Mouse (Mus musculus): Measurements from ENCODE around the gene Rab44. TPM values are rescaled to one million over a fixed set of nuclear protein-coding genes. Genes with fewer than 3 reads are reported as not detected.

The Rab44 gene
- 0.15 to 1.1 TPM (median 0.50 TPM) in 3 of 4 replicates, not detected in the other for total RNA-seq (2023)

GRCm38 (mm10) chr17:29113591-29114352 lies at the start of gene Rab44:
TSS of gene Rab44 (plus strand) at chr17:29114145.

GRCm38 (mm10) chr17:29090776-29091175 lies 23.2 kb upstream of the Rab44 start, which contains the start of gene Cdkn1a:
TSS of gene Cdkn1a (plus strand) at chr17:29090976.

Other genes starting within 250 kb of the Rab44 start
- 0.23 to 0.57 TPM in 2 of 4 replicates, not detected in the others for gene 4930539E08Rik, start 198.8 kb upstream of the Rab44 start, total RNA-seq (2023)
- gene Pxt1, start 170.3 kb upstream of the Rab44 start, total RNA-seq (2023): not detected in 4 replicates
- gene Kctd20, start 162.2 kb upstream of the Rab44 start, total RNA-seq (2023): 64.8 to 83.2 TPM (median 78.0 TPM) in 4 replicates
- gene Stk38, start 106.2 kb upstream of the Rab44 start, total RNA-seq (2023): 164 to 178 TPM (median 168 TPM) in 4 replicates
- gene Srsf3, start 81.5 kb upstream of the Rab44 start, total RNA-seq (2023): 518 to 567 TPM (median 548 TPM) in 4 replicates
- gene Cdkn1a, start 23.2 kb upstream of the Rab44 start, total RNA-seq (2023): 3.9 to 6.7 TPM (median 6.2 TPM) in 4 replicates
- gene Cpne5, start 124.0 kb downstream of the Rab44 start, total RNA-seq (2023): 1.8 to 3.7 TPM (median 2.9 TPM) in 4 replicates
- gene Ppil1, start 150.0 kb downstream of the Rab44 start, total RNA-seq (2023): 16.2 to 21.0 TPM (median 18.3 TPM) in 4 replicates
- gene BC004004, start 154.6 kb downstream of the Rab44 start, total RNA-seq (2023): 112 to 123 TPM (median 119 TPM) in 4 replicates
- gene Pi16, start 203.5 kb downstream of the Rab44 start, total RNA-seq (2023): 1.0 to 1.8 TPM (median 1.6 TPM) in 4 replicates
- gene Mtch1, start 233.8 kb downstream of the Rab44 start, total RNA-seq (2023): 78.8 to 102 TPM (median 90.8 TPM) in 4 replicates
- gene Fgd2, start 246.8 kb downstream of the Rab44 start, total RNA-seq (2023): 469 to 496 TPM (median 482 TPM) in 4 replicates